Mouse (Mus musculus) spleen, postnatal 36 days (tissue): ENCODE data around the gene Gm21293.
"Not testable (repeated sequence)": the region's sequence is repeated elsewhere in the genome, so short reads cannot be mapped to it uniquely, and the experiment has no call there.

Experiments used
- DNase-seq, 2 experiments: peaks; one replicate each; pipeline ENCODE4 v3.0.0; 2022; ENCODE audit warnings: low spot score in 2 of 2, mixed read lengths in 1 of 2

The Gm21293 gene

DNA sequence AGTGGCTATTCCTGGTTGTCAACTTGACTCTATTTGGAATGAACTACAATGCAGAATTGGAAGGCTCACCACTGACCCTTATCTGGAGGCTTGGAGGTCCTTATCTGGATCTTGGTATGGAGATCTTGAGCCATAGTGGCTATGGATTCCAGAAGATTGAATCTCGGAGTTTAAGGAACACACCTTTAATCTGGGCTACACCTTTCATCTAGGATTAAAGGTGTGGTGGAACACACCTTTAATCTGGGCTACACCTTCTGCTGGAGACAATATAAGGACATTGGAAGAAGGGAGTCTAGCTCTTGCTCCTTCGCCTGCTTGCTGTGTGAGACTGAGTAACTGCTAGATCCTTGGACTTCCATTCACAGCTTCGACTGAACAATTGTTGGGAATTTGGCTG is at the start of gene Gm21293:
TSS of gene Gm21293 (plus strand) at position 301 of the 400 bp plus-strand sequence.
- not testable (repeated sequence) for DNase-seq

DNA sequence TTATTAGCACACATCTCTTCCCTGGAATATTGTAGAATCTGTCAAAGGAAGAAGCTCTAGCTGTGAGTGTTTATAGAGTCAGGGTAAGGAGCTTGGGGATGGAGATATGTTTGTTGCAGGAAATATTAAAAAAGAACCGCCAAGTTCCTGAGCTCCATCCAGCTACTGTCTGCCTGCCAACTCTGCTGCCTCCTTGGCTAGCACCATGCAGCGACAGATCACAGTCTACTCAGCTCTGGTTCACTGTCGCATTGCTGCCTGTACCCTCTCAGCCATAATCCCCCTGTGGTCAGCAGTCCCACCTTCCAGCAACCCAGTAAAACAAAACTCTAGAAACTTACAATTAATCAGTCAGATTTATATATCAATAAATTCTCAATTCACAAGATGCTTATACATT is 32.7 kb upstream of the Gm21293 start:
- no peak for DNase-seq

GRCm38 (mm10) chr10:104118312-104118711 is 24.5 kb upstream of the Gm21293 start:
- DNase-seq = no peak

DNA sequence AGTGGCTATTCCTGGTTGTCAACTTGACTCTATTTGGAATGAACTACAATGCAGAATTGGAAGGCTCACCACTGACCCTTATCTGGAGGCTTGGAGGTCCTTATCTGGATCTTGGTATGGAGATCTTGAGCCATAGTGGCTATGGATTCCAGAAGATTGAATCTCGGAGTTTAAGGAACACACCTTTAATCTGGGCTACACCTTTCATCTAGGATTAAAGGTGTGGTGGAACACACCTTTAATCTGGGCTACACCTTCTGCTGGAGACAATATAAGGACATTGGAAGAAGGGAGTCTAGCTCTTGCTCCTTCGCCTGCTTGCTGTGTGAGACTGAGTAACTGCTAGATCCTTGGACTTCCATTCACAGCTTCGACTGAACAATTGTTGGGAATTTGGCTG is 8.4 kb downstream of the Gm21293 start, which contains the start of gene Gm6763:
TSS of gene Gm6763 (plus strand) at position 301 of the 400 bp plus-strand sequence.
- DNase-seq = not testable (repeated sequence)

GRCm38 (mm10) chr10:104159706-104160105 is 16.9 kb downstream of the Gm21293 start, which contains the start of gene Gm8764:
Gene Gm8764 (plus strand): TSS chr10:104160006.
- DNase-seq = not testable (repeated sequence)

- DNase-seq = not testable (repeated sequence)
These were observed 25.4 kb downstream of the Gm21293 start, which contains the start of gene Gm21304 for GRCm38 (mm10) chr10:104168215-104168614. Gene Gm21304 (plus strand): TSS chr10:104168515.

DNA sequence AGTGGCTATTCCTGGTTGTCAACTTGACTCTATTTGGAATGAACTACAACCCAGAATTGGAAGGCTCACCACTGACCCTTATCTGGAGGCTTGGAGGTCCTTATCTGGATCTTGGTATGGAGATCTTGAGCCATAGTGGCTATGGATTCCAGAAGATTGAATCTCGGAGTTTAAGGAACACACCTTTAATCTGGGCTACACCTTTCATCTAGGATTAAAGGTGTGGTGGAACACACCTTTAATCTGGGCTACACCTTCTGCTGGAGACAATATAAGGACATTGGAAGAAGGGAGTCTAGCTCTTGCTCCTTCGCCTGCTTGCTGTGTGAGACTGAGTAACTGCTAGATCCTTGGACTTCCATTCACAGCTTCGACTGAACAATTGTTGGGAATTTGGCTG is 33.9 kb downstream of the Gm21293 start, which contains the start of gene Gm21312:
TSS of gene Gm21312 (plus strand) at position 301 of the 400 bp plus-strand sequence.
- DNase-seq = not testable (repeated sequence)

DNA sequence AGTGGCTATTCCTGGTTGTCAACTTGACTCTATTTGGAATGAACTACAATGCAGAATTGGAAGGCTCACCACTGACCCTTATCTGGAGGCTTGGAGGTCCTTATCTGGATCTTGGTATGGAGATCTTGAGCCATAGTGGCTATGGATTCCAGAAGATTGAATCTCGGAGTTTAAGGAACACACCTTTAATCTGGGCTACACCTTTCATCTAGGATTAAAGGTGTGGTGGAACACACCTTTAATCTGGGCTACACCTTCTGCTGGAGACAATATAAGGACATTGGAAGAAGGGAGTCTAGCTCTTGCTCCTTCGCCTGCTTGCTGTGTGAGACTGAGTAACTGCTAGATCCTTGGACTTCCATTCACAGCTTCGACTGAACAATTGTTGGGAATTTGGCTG is 42.4 kb downstream of the Gm21293 start, which contains the start of gene Gm20765:
TSS of gene Gm20765 (plus strand) at position 301 of the 400 bp plus-strand sequence.
- DNase-seq = not testable (repeated sequence)

GRCm38 (mm10) chr10:104193742-104194141 is 51.0 kb downstream of the Gm21293 start, which contains the start of gene Gm4340:
Gene Gm4340 (plus strand): TSS chr10:104194042.
- not testable (repeated sequence) for DNase-seq
